Mouse (Mus musculus): ENCODE results near the gene Tnpo1. TPM values are rescaled to one million over a fixed set of nuclear protein-coding genes. Genes with fewer than 3 reads are reported as not detected.

Tnpo1 gene
- total RNA-seq, 2 experiments from 2014 or later, result 74.0 to 80.5 TPM

GRCm38 (mm10) chr13:98791693-98792092 lies 134.5 kb downstream of the Tnpo1 start:
- intact Hi-C loops (cut with DNase I), result no loop called here
- DNase-seq, result no peak

Other genes with a start within 250 kb of the Tnpo1 start
- 1 to 10 TPM; 5.0 to 7.0 TPM for gene Tmem171, start 231.6 kb downstream of the Tnpo1 start, total RNA-seq (2021)
- gene Fcho2, start 110.9 kb downstream of the Tnpo1 start, total RNA-seq (2021), result 10 to 100 TPM; 37.9 to 43.0 TPM
- gene 1700024P04Rik, start 58.2 kb upstream of the Tnpo1 start, total RNA-seq (2021), result not detected